ENCODE assay signal across 8 mouse cellular contexts in genomic region chr1:93754573-93755290, GRCm38 (mm10). TPM values are rescaled to one million over a fixed set of nuclear protein-coding genes. Genes with fewer than 3 reads are reported as not detected.
DNase-seq lines count a peak whose midpoint lies in the region; ATAC-seq lines count a peak whose summit lies in the region.

Gene Thap4, minus strand, starts transcription at chr1:93754864.

- under 1% methylated on average over 89 of the region's 121 CpGs for WGBS in embryonic facial prominence, embryonic 11.5 days
- WGBS in midbrain, embryonic 11.5 days: under 1% methylated on average over 78 of the region's 121 CpGs

- H3K9me3 ChIP-seq in embryonic facial prominence, embryonic 11.5 days (replicated peaks; ENCODE audit: control insufficient read depth, low read length): no peaks in the 10 kb centered on the region
- no peaks in the 10 kb centered on the region for H3K9me3 ChIP-seq in midbrain, embryonic 11.5 days (ENCODE audit: control insufficient read depth, low read length)

- peak within 1 kb of the TSS; percentile 89 for H3K4me3 ChIP-seq in embryonic facial prominence, embryonic 11.5 days (ENCODE audit: low read depth, low read length)
- H3K4me3 ChIP-seq in midbrain, embryonic 11.5 days (ENCODE audit: low read depth, low read length): peak within 1 kb of the TSS; percentile 94

- H3K27ac ChIP-seq in embryonic facial prominence, embryonic 11.5 days (replicated peaks; ENCODE audit: low read depth, low read length): peak within 1 kb of the TSS; percentile 75
- peak within 1 kb of the TSS; percentile 84 for H3K27ac ChIP-seq in midbrain, embryonic 11.5 days (ENCODE audit: low read depth, low read length)

- intact Hi-C loops in left cerebral cortex, postnatal 4 days (cut with DNase I): no loop called here

- peaks cover 4% of the 10 kb centered on the region; the same call in 1 of the 2 replicates for H3K36me3 ChIP-seq in embryonic facial prominence, embryonic 11.5 days (replicated peaks; ENCODE audit: control insufficient read depth, insufficient read depth, low read depth, low read length)
- peaks cover 3% of the 10 kb centered on the region; the same call in 1 of the 2 replicates for H3K36me3 ChIP-seq in midbrain, embryonic 11.5 days (ENCODE audit: control insufficient read depth, insufficient read depth, low read length)

- H3K9ac ChIP-seq in embryonic facial prominence, embryonic 11.5 days (replicated peaks; ENCODE audit: low read length): peak within 1 kb of the TSS; percentile 84
- H3K9ac ChIP-seq in midbrain, embryonic 11.5 days (ENCODE audit: low read length): peak within 1 kb of the TSS; percentile 88

- no peaks in the 10 kb centered on the region for H3K27me3 ChIP-seq in embryonic facial prominence, embryonic 11.5 days (ENCODE audit: control insufficient read depth, insufficient read depth, low read length)
- H3K27me3 ChIP-seq in midbrain, embryonic 11.5 days (ENCODE audit: control insufficient read depth, insufficient read depth, low read length): no peaks in the 10 kb centered on the region

- no peaks in the 10 kb centered on the region for H3K4me1 ChIP-seq in embryonic facial prominence, embryonic 11.5 days (ENCODE audit: control insufficient read depth, insufficient read depth, low read length)
- peaks cover 12% of the 10 kb centered on the region for H3K4me1 ChIP-seq in midbrain, embryonic 11.5 days (ENCODE audit: control insufficient read depth, insufficient read depth, low read length)

- DNase-seq in adrenal gland, postnatal 14 days: peak; percentile 96
- DNase-seq in embryonic facial prominence, embryonic 11.5 days (ENCODE audit: low spot score): peak; percentile 90
- peak; percentile 93 for DNase-seq in kidney, adult 11 months
- DNase-seq in left cerebral cortex, postnatal 4 days: peak; percentile 93
- peak; percentile 98 for DNase-seq in midbrain, embryonic 11.5 days (ENCODE audit: low spot score, missing footprints)
- peak; percentile 93 for DNase-seq in right cerebral cortex, postnatal 4 days
- DNase-seq in yolk sac, embryonic 10.5 days (ENCODE audit: low spot score): peak; percentile 89

- peak; percentile 92 for ATAC-seq in embryonic facial prominence, embryonic 11.5 days (replicated peaks; ENCODE audit: insufficient number of reproducible peaks, low FRiP score, low TSS enrichment, low read depth)
- ATAC-seq in granulocyte monocyte progenitor cell, adult 5-6 weeks (replicated peaks; ENCODE audit: poor library complexity, severe bottlenecking): peak; percentile 79
- peak; percentile 93 for ATAC-seq in midbrain, embryonic 11.5 days (ENCODE audit: low FRiP score)

- peak within 1 kb of the TSS; percentile 88 for H3K4me2 ChIP-seq in embryonic facial prominence, embryonic 11.5 days (ENCODE audit: low read depth, low read length)
- peak within 1 kb of the TSS; percentile 91 for H3K4me2 ChIP-seq in midbrain, embryonic 11.5 days

RNA-seq across cellular contexts. Expression of gene Thap4, which starts in this region (rescaled TPM):
- 42.6 and 45.8 TPM in 2 replicates for total RNA-seq in adrenal gland, postnatal 14 days (2021)
- 45.3 and 45.5 TPM in 2 replicates for polyA plus RNA-seq in embryonic facial prominence, embryonic 11.5 days (2014; fragmentation: Nextera tagmentation; extraction: Ambion mirVana)
- total RNA-seq in granulocyte monocyte progenitor cell, adult 5-6 weeks (2014; fragmentation: Nextera tagmentation): 30.8 and 57.7 TPM in 2 replicates
- total RNA-seq in granulocyte monocyte progenitor cell, adult 5-6 weeks (2017): 16.7 and 25.0 TPM in 2 replicates
- total RNA-seq in left cerebral cortex, postnatal 4 days (2021): 10 to 100 TPM; 38.1 to 40.2 TPM
- polyA plus RNA-seq in midbrain, embryonic 11.5 days (2014; fragmentation: Nextera tagmentation; extraction: Ambion mirVana): 37.5 and 39.8 TPM in 2 replicates

Comparison
In these comparisons a context has a peak if more than half of its experiments do, and no peak if none do; other contexts are left out.
1. Peak in every context shown above with its lines: DNase-seq, ATAC-seq, H3K4me3 ChIP-seq and H3K27ac ChIP-seq.